Mouse (Mus musculus): ENCODE results near the gene Tnfrsf11a.

DNA sequence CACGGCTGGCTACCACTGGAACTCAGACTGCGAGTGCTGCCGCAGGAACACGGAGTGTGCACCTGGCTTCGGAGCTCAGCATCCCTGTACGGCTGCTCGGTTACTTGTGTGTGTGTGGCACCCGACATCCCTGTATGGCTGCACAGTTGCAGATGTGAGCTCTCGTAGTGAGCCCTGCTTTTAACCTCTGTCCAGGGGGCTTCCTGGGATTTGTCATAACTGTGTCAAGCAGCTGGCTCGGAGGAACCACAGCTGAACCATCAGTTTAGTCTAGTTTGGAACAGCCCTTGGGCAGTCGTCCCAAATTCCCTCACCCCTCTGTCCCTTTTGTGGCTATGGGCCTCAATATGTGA lies 33.2 kb downstream of the Tnfrsf11a start:
- TF ChIP-seq CTCF (IDR thresholded peaks at IDR 0.05; ENCODE audit: low read depth, low read length) (no peak), POLR2A (IDR thresholded peaks at IDR 0.05; ENCODE audit: borderline replicate concordance, low read depth, low read length) (no peak)

All from bone marrow macrophage, adult 2 months (primary cell).